Mouse (Mus musculus): ENCODE results near the gene Thap12. TPM values are rescaled to one million over a fixed set of nuclear protein-coding genes. Genes with fewer than 3 reads are reported as not detected.

Thap12 gene
- polyA plus RNA-seq, 2 experiments = 9.5 to 13.6 TPM

GRCm38 (mm10) chr7:98721172-98721571 is 18.3 kb downstream of the Thap12 start:
- Histone ChIP-seq H3K27me3 (ENCODE audit: control insufficient read depth, insufficient read depth, low read length) (no peaks in the 10 kb centered on the region), H3K4me3 (ENCODE audit: insufficient read depth in 1 of 2, low read depth in 2 of 2, low read length in 2 of 2) (no peak overlapping the region), H3K9ac (replicated peaks) (no peak overlapping the region), H3K4me2 (ENCODE audit: low read depth) (no peak overlapping the region), H3K9me3 (ENCODE audit: control insufficient read depth, low read length) (no peaks in the 10 kb centered on the region), H3K4me1 (replicated peaks; ENCODE audit: control insufficient read depth in 2 of 2, insufficient read depth in 2 of 2, low read length in 1 of 2) (no peaks in the 10 kb centered on the region), H3K36me3 (replicated peaks; ENCODE audit: control insufficient read depth, insufficient read depth, low read depth) (peaks cover 13% of the 10 kb centered on the region), H3K27ac (no peak overlapping the region)
- no peak for ATAC-seq (ENCODE audit: insufficient read depth)
- WGBS (ENCODE audit: insufficient replicate concordance) = 72% methylated on average over 5 of the region's 5 CpGs
- no peak for DNase-seq (ENCODE audit: low read depth in 3 of 3, low spot score in 3 of 3)
- TF ChIP-seq CTCF (IDR thresholded peaks at IDR 0.05; ENCODE audit: low read depth) (no peak), EP300 (IDR thresholded peaks at IDR 0.05; ENCODE audit: low read depth) (no peak)

GRCm38 (mm10) chr7:98721623-98722022 is 18.7 kb downstream of the Thap12 start:
- 82% methylated on average over 6 of the region's 6 CpGs for WGBS (ENCODE audit: insufficient replicate concordance)
- Histone ChIP-seq H3K9me3 (ENCODE audit: control insufficient read depth, low read length) (no peaks in the 10 kb centered on the region), H3K9ac (replicated peaks) (no peak overlapping the region), H3K4me3 (ENCODE audit: insufficient read depth in 1 of 2, low read depth in 2 of 2, low read length in 2 of 2) (no peak overlapping the region), H3K27ac (no peak overlapping the region), H3K27me3 (ENCODE audit: control insufficient read depth, insufficient read depth, low read length) (no peaks in the 10 kb centered on the region), H3K4me1 (replicated peaks; ENCODE audit: control insufficient read depth in 2 of 2, insufficient read depth in 2 of 2, low read length in 1 of 2) (no peaks in the 10 kb centered on the region), H3K36me3 (replicated peaks; ENCODE audit: control insufficient read depth, insufficient read depth, low read depth) (peaks cover 9% of the 10 kb centered on the region), H3K4me2 (ENCODE audit: low read depth) (no peak overlapping the region)
- ATAC-seq (ENCODE audit: insufficient read depth) (no peak), DNase-seq (ENCODE audit: low read depth in 3 of 3, low spot score in 3 of 3) (no peak)
- TF ChIP-seq CTCF (IDR thresholded peaks at IDR 0.05; ENCODE audit: low read depth) (no peak), EP300 (IDR thresholded peaks at IDR 0.05; ENCODE audit: low read depth) (no peak)

DNA sequence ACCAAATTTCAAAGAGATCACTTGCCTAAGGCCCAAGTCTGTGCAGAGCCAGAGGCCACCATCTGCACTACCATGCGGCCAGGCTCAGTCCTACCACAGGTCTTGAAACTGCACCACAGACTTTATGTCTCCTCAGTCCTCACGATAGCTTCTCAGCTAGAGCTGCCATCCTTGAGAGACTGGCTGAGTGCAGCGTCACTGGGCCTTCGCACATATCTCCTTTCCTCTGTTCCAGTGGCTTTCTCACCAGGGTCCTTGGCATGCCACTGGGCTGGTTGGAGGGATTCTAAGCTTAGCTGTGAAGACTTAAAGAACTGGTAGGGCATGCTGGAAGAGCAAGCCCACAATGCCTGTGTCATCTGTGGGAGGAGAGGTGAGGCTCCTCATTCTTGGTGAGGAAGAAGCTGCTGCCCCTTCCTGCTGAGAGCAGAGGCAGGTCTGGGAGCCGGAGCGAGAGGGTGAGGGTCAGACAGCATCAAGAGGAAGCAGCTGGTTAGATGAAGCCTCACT is 22.8 kb downstream of the Thap12 start:
- no peaks in the 10 kb centered on the region for H3K36me3 ChIP-seq (replicated peaks; ENCODE audit: control insufficient read depth, insufficient read depth, low read depth)
- no peak overlapping the region for H3K4me3 ChIP-seq (ENCODE audit: insufficient read depth in 1 of 2, low read depth in 2 of 2, low read length in 2 of 2)
- TF ChIP-seq EP300 (IDR thresholded peaks at IDR 0.05; ENCODE audit: low read depth) = no peak
- TF ChIP-seq CTCF (IDR thresholded peaks at IDR 0.05; ENCODE audit: low read depth) = no peak
- 47% methylated on average over 6 of the region's 6 CpGs for WGBS (ENCODE audit: insufficient replicate concordance)
- no peaks in the 10 kb centered on the region for H3K27me3 ChIP-seq (ENCODE audit: control insufficient read depth, insufficient read depth, low read length)
- ATAC-seq (ENCODE audit: insufficient read depth) = no peak
- no peak overlapping the region for H3K4me2 ChIP-seq (ENCODE audit: low read depth)
- no peak overlapping the region for H3K27ac ChIP-seq
- H3K9ac ChIP-seq (replicated peaks) = no peak overlapping the region
- H3K4me1 ChIP-seq (replicated peaks; ENCODE audit: control insufficient read depth in 2 of 2, insufficient read depth in 2 of 2, low read length in 1 of 2) = no peaks in the 10 kb centered on the region
- H3K9me3 ChIP-seq (ENCODE audit: control insufficient read depth, low read length) = no peaks in the 10 kb centered on the region
- no peak for DNase-seq (ENCODE audit: low read depth in 3 of 3, low spot score in 3 of 3)

DNA sequence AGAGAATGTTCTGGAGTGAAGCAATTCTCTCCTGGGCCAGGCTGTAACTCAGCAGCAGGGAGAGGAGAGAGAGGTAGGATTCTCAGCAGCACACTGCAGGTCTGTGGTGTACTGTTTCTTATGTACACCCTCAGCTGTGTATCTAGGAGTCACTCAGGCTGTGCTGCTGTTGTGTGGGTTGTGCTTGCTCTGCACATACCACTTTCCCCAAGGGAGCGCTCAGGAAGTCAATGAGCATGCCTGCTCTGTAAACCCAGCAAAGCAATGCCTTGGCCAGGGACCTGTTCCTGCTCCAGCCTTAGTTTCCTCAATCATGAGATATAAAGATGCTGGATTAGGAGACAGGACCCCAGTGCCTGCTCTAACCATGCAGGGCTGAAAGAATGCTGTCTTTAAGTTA is 25.1 kb downstream of the Thap12 start:
- 53% methylated on average over 1 of the region's 1 CpGs for WGBS (ENCODE audit: insufficient replicate concordance)
- Histone ChIP-seq H3K4me3 (ENCODE audit: insufficient read depth in 1 of 2, low read depth in 2 of 2, low read length in 2 of 2) (no peak overlapping the region), H3K4me1 (replicated peaks; ENCODE audit: control insufficient read depth in 2 of 2, insufficient read depth in 2 of 2, low read length in 1 of 2) (no peaks in the 10 kb centered on the region), H3K4me2 (ENCODE audit: low read depth) (no peak overlapping the region), H3K27me3 (ENCODE audit: control insufficient read depth, insufficient read depth, low read length) (no peaks in the 10 kb centered on the region), H3K36me3 (replicated peaks; ENCODE audit: control insufficient read depth, insufficient read depth, low read depth) (no peaks in the 10 kb centered on the region), H3K9me3 (ENCODE audit: control insufficient read depth, low read length) (no peaks in the 10 kb centered on the region), H3K9ac (replicated peaks) (no peak overlapping the region), H3K27ac (no peak overlapping the region)
- DNase-seq (ENCODE audit: low read depth in 3 of 3, low spot score in 3 of 3) (no peak), ATAC-seq (ENCODE audit: insufficient read depth) (no peak)
- TF ChIP-seq CTCF (IDR thresholded peaks at IDR 0.05; ENCODE audit: low read depth) (no peak), EP300 (IDR thresholded peaks at IDR 0.05; ENCODE audit: low read depth) (no peak)

DNA sequence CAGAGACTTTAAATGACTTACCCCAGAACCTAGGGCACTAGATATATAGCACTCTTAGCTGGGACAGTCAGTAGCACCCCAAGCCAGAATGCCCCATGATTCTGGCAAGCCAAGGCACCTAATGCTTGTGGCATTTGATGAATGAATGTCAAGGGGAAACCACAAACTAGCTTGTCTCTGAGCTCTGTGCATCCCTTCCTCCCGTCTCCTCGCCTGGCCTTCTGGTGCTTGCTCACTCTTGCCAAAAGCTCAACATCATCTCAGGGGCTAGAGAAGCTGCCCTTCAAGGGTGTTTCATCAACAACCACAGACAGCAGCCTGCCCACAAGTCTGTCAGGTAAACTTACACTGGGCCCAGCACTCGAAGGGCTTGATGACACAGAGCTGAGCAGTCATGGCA is 25.6 kb downstream of the Thap12 start:
- TF ChIP-seq CTCF (IDR thresholded peaks at IDR 0.05; ENCODE audit: low read depth) (no peak), EP300 (IDR thresholded peaks at IDR 0.05; ENCODE audit: low read depth) (no peak)
- no peaks in the 10 kb centered on the region for H3K27me3 ChIP-seq (ENCODE audit: control insufficient read depth, insufficient read depth, low read length)
- H3K4me1 ChIP-seq (replicated peaks; ENCODE audit: control insufficient read depth in 2 of 2, insufficient read depth in 2 of 2, low read length in 1 of 2) = no peaks in the 10 kb centered on the region
- H3K36me3 ChIP-seq (replicated peaks; ENCODE audit: control insufficient read depth, insufficient read depth, low read depth) = no peaks in the 10 kb centered on the region
- DNase-seq (ENCODE audit: low read depth in 3 of 3, low spot score in 3 of 3) (no peak), ATAC-seq (ENCODE audit: insufficient read depth) (no peak)
- H3K4me2 ChIP-seq (ENCODE audit: low read depth) = no peak overlapping the region
- 18% methylated on average over 3 of the region's 3 CpGs for WGBS (ENCODE audit: insufficient replicate concordance)
- no peak overlapping the region for H3K4me3 ChIP-seq (ENCODE audit: insufficient read depth in 1 of 2, low read depth in 2 of 2, low read length in 2 of 2)
- H3K9me3 ChIP-seq (ENCODE audit: control insufficient read depth, low read length) = no peaks in the 10 kb centered on the region
- no peak overlapping the region for H3K9ac ChIP-seq (replicated peaks)
- H3K27ac ChIP-seq = no peak overlapping the region

Measured in liver, embryonic 14.5 days (tissue).